Mouse (Mus musculus): ENCODE results near the gene Tnfrsf21. TPM values are rescaled to one million over a fixed set of nuclear protein-coding genes. Genes with fewer than 3 reads are reported as not detected.
A peak's percentile ranks its signal among the peaks of the same experiment; 100 is the strongest.

Tnfrsf21 gene
- total RNA-seq, 1 experiment from 2014 or later = 53.9 TPM

- no peak for ATAC-seq (replicated peaks in 1 of 2; ENCODE audit: insufficient read depth in 1 of 2, low FRiP score in 2 of 2, low TSS enrichment in 1 of 2, low read depth in 1 of 2, poor library complexity in 2 of 2, severe bottlenecking in 2 of 2)
Measured at GRCm38 (mm10) chr17:43064705-43065104, 48.4 kb downstream of the Tnfrsf21 start.

DNA sequence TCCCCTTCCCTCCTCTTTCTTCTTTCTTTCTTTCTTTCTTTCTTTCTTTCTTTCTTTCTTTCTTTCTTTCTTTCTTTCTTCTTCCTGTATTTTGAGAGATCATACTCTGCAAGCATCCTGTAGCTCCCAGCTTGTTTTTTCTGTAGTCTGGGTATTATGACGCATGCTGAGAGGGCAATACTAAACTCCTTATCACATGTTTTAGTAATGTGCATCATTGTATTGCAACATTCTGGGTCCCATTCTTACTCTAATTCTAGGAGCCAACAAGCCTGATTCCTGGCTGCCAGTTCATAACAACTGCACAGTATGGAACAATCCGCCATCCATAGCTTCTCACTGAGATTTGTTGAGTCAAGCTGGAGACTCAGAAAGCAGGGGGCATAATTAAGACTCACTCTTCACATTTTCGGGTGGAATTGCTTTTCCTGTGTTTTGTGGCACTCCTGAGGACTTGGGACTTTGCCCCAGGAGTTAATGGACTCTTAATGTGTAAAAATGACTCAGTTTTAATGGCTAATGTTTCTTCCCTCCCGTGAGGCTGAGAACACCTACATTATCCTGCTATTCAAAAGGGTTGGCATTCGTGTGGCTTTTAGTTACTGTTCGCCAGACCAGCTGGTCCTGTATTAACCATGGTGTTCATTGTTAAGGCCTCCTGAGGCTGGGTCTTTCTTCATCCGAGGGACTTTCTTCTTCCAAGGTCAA lies 52.6 kb downstream of the Tnfrsf21 start:
- ATAC-seq (replicated peaks in 1 of 2; ENCODE audit: insufficient read depth in 1 of 2, low FRiP score in 2 of 2, low TSS enrichment in 1 of 2, low read depth in 1 of 2, poor library complexity in 2 of 2, severe bottlenecking in 2 of 2) = no peak

GRCm38 (mm10) chr17:43070946-43071345 lies 54.6 kb downstream of the Tnfrsf21 start:
- no peak for ATAC-seq (replicated peaks in 1 of 2; ENCODE audit: insufficient read depth in 1 of 2, low FRiP score in 2 of 2, low TSS enrichment in 1 of 2, low read depth in 1 of 2, poor library complexity in 2 of 2, severe bottlenecking in 2 of 2)

DNA sequence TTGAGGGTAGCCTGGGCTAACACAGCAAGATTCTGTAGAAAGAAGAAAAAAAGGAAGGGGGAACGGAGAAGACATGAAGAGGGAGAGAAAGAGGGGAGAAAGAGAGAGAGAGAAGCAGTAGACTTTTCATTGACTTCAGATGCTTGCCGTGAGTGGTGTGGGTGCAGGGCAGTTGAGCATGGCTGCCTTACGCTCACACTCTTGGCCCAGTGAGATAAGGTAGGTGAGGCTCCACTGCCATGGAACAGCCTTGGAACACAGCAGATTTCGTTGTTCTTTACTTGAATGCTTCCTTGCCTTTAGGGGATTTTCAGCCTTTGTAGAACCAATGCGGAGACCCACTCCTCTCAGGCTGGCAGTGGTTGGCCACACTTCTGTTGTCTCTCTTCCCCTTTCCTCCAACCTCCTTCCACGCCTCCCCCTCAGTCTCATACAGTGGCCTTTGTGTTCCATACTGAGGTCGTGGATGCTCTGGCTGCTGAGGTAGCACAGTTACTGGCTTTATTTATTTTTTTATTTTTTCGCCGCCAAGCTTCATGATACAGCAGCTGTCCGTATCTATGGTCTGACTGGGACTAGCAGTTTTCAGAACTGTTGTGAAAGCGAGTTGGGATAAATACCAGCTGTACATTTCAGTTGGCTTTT lies 55.9 kb downstream of the Tnfrsf21 start:
- ATAC-seq (replicated peaks in 1 of 2; ENCODE audit: insufficient read depth in 1 of 2, low FRiP score in 2 of 2, low TSS enrichment in 1 of 2, low read depth in 1 of 2, poor library complexity in 2 of 2, severe bottlenecking in 2 of 2) = peak in 1 of 2 experiments; percentile 27; a peak in 2 of 4 replicates

DNA sequence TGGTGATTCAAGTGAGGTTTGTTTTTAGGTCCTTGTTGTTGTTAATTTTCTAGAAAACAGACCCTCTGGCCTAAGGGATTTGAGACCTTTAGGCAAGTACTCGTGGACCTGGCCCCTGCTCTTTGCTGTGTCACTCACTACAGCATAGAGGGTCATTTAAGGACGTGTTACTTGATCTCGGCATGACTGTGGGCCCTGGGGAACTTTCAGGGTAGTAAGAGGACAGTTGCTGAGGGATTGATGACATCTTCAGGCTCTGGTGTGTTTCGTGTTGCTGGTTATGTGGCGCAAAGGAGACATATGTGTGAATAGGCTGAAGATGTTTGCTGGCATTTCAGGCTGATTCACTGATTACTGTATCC lies 56.4 kb downstream of the Tnfrsf21 start:
- no peak for ATAC-seq (replicated peaks in 1 of 2; ENCODE audit: insufficient read depth in 1 of 2, low FRiP score in 2 of 2, low TSS enrichment in 1 of 2, low read depth in 1 of 2, poor library complexity in 2 of 2, severe bottlenecking in 2 of 2)

GRCm38 (mm10) chr17:43074391-43074790 lies 58.0 kb downstream of the Tnfrsf21 start:
- ATAC-seq (replicated peaks in 1 of 2; ENCODE audit: insufficient read depth in 1 of 2, low FRiP score in 2 of 2, low TSS enrichment in 1 of 2, low read depth in 1 of 2, poor library complexity in 2 of 2, severe bottlenecking in 2 of 2) = no peak

GRCm38 (mm10) chr17:43075100-43075499 lies 58.7 kb downstream of the Tnfrsf21 start:
- no peak for ATAC-seq (replicated peaks in 1 of 2; ENCODE audit: insufficient read depth in 1 of 2, low FRiP score in 2 of 2, low TSS enrichment in 1 of 2, low read depth in 1 of 2, poor library complexity in 2 of 2, severe bottlenecking in 2 of 2)

DNA sequence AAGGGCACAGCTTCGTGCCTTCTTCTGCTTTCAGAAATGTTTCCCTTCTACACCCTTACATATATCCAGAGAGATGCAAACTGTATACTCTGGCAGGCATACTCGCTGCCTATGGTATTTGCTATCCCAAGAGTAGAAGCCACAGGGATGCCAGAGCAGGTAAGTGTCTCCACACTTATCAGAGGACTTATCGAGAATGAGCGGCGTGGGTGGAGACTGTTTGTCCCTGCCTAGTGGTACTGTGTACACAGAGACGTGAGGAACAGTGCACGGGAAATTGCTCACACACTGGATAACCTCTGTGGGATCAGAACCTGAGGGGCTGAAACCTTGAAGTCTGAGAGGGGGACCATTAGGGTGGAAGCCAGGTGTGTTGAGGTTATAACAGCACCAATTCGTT lies 59.6 kb downstream of the Tnfrsf21 start:
- no peak for ATAC-seq (replicated peaks in 1 of 2; ENCODE audit: insufficient read depth in 1 of 2, low FRiP score in 2 of 2, low TSS enrichment in 1 of 2, low read depth in 1 of 2, poor library complexity in 2 of 2, severe bottlenecking in 2 of 2)

- ATAC-seq (replicated peaks in 1 of 2; ENCODE audit: insufficient read depth in 1 of 2, low FRiP score in 2 of 2, low TSS enrichment in 1 of 2, low read depth in 1 of 2, poor library complexity in 2 of 2, severe bottlenecking in 2 of 2) = peak in 1 of 2 experiments; percentile 48; a peak in 1 of 4 replicates
Measured at GRCm38 (mm10) chr17:43076801-43077493, 60.6 kb downstream of the Tnfrsf21 start.

DNA sequence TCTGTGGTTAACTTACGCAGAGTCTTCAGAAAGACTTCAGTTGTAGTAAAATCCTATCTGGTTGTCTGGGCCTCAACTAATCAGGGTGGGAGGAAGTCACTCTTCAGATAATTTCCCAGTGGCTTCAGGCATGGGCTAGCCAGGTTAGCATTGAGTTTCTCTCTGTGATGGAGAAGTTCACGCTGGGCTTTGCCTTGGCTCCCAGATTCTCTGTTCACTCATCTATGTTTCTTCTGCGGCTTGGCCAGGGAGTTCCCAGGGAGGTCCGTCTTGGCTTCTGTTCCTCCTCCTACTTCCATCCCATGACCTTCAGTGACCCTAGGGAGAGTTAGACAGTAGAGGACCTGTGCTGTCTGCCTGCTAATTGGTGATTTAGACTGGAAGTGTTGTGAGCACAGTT lies 61.2 kb downstream of the Tnfrsf21 start:
- ATAC-seq (replicated peaks in 1 of 2; ENCODE audit: insufficient read depth in 1 of 2, low FRiP score in 2 of 2, low TSS enrichment in 1 of 2, low read depth in 1 of 2, poor library complexity in 2 of 2, severe bottlenecking in 2 of 2) = no peak

- ATAC-seq (replicated peaks in 1 of 2; ENCODE audit: insufficient read depth in 1 of 2, low FRiP score in 2 of 2, low TSS enrichment in 1 of 2, low read depth in 1 of 2, poor library complexity in 2 of 2, severe bottlenecking in 2 of 2) = no peak
Measured at GRCm38 (mm10) chr17:43081225-43081624, 64.9 kb downstream of the Tnfrsf21 start.

- ATAC-seq (replicated peaks in 1 of 2; ENCODE audit: insufficient read depth in 1 of 2, low FRiP score in 2 of 2, low TSS enrichment in 1 of 2, low read depth in 1 of 2, poor library complexity in 2 of 2, severe bottlenecking in 2 of 2) = no peak
Measured at GRCm38 (mm10) chr17:43089496-43089895, 73.1 kb downstream of the Tnfrsf21 start.

GRCm38 (mm10) chr17:43090948-43091724 lies 74.8 kb downstream of the Tnfrsf21 start:
- no peak for ATAC-seq (replicated peaks in 1 of 2; ENCODE audit: insufficient read depth in 1 of 2, low FRiP score in 2 of 2, low TSS enrichment in 1 of 2, low read depth in 1 of 2, poor library complexity in 2 of 2, severe bottlenecking in 2 of 2)

- no peak for ATAC-seq (replicated peaks in 1 of 2; ENCODE audit: insufficient read depth in 1 of 2, low FRiP score in 2 of 2, low TSS enrichment in 1 of 2, low read depth in 1 of 2, poor library complexity in 2 of 2, severe bottlenecking in 2 of 2)
Measured at GRCm38 (mm10) chr17:43092280-43092995, 76.1 kb downstream of the Tnfrsf21 start.

- ATAC-seq (replicated peaks in 1 of 2; ENCODE audit: insufficient read depth in 1 of 2, low FRiP score in 2 of 2, low TSS enrichment in 1 of 2, low read depth in 1 of 2, poor library complexity in 2 of 2, severe bottlenecking in 2 of 2) = no peak
Measured at GRCm38 (mm10) chr17:43094285-43094684, 77.9 kb downstream of the Tnfrsf21 start.

DNA sequence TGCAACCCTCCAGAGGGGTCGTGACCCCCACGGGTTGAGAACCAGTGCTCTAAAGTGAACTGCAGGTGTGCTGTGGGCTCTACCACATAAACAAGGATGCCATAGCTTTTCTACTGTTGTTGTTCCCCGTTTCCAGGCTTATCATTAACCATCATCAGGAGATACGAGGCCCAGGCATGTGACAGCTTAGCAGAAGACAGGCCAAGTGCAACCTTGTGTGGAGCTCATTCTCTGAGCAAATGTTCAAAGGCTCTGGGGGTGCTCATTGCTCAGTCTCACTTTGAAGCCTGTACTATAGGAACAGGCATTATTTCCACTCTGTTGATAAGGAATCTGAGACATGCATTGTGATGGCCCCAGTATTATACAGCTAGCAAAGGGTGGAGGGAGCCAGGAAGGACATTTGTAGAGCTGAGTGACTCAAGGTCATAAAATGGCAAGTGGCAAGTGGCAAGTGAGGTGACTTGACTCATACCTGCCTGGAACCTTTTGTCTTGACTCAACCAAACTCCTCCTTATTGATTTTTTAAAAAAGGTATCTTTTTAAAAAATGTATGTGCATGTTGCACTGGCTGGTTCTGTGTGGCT lies 80.8 kb downstream of the Tnfrsf21 start:
- no peak for ATAC-seq (replicated peaks in 1 of 2; ENCODE audit: insufficient read depth in 1 of 2, low FRiP score in 2 of 2, low TSS enrichment in 1 of 2, low read depth in 1 of 2, poor library complexity in 2 of 2, severe bottlenecking in 2 of 2)

- ATAC-seq (replicated peaks in 1 of 2; ENCODE audit: insufficient read depth in 1 of 2, low FRiP score in 2 of 2, low TSS enrichment in 1 of 2, low read depth in 1 of 2, poor library complexity in 2 of 2, severe bottlenecking in 2 of 2) = no peak
Measured at GRCm38 (mm10) chr17:43106108-43106507, 89.8 kb downstream of the Tnfrsf21 start.

Measured in hematopoietic stem cell, adult 5-6 weeks (primary cell).